In the genomic region with DNA sequence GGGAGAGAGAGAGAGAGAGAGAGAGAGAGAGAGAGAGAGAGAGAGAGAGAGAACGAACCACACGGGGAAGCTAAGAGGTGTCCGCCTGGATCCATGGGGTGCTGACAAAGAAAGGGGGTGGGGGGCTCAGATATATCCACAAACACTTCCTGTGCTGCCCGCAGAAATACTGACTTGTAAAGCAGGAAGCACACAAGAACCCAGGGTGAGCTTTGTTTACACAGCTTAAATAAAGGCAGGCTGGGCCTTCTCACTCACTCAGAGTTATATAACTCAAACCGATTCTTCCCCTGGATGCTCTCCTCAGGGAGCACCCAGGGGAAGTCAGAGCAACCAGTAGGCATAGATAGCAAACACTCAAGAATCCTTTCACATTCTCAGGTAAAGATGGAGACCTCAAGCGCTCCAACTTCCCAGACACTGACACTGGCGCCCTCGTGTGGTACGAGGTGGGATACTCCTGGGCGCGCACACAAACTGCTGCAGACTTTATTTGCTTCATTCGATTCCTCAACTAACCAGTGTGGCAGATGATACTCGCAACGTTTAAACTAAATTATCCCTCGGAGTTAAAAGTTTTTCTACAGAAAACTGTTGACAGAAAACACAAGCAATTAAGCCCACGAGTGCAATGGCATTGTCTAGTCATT, we compare ENCODE assay signal across 7 mouse cellular contexts. TPM values are rescaled to one million over a fixed set of nuclear protein-coding genes. Genes with fewer than 3 reads are reported as not detected.
DNase-seq lines count a peak whose midpoint lies in the region; ATAC-seq and TF ChIP-seq lines count a peak whose summit lies in the region.

No protein-coding gene starts in this region.

- no peaks in the 10 kb centered on the region for H3K36me3 ChIP-seq in intestine, embryonic 14.5 days (ENCODE audit: control insufficient read depth, insufficient read depth, low read length)
- no peaks in the 10 kb centered on the region for H3K36me3 ChIP-seq in midbrain, embryonic 10.5 days
- H3K36me3 ChIP-seq in spleen, adult 2 months (ENCODE audit: control insufficient read depth, insufficient read depth, low read length) = no peaks in the 10 kb centered on the region

- intact Hi-C loops in left cerebral cortex, postnatal 14 days (cut with DNase I) = loop anchor here (1.0 kb wide), 1 partner anchor 86 kb away; no protein-coding TSS in a partner anchor

- ATAC-seq in intestine, embryonic 14.5 days (replicated peaks; ENCODE audit: low FRiP score, low TSS enrichment, low read depth) = peak; percentile 58; the same call in 1 of the 2 replicates

- no peak overlapping the region for H3K27ac ChIP-seq in intestine, embryonic 14.5 days (ENCODE audit: low read depth)
- no peak overlapping the region for H3K27ac ChIP-seq in midbrain, embryonic 10.5 days (replicated peaks)
- H3K27ac ChIP-seq in spleen, adult 2 months (ENCODE audit: insufficient read depth, low read length) = no peak overlapping the region

- peak overlapping the region; percentile 20; the same call in 1 of the 2 replicates for H3K4me2 ChIP-seq in intestine, embryonic 14.5 days (ENCODE audit: low read length)

- no peak overlapping the region; the same call in 1 of the 2 replicates for H3K4me3 ChIP-seq in intestine, embryonic 14.5 days (ENCODE audit: low read depth, low read length)
- H3K4me3 ChIP-seq in midbrain, embryonic 10.5 days = no peak overlapping the region
- no peak overlapping the region for H3K4me3 ChIP-seq in spleen, adult 2 months (ENCODE audit: extremely low read depth, insufficient read depth, insufficient read length)

- no peak for TF ChIP-seq POLR2A in spleen, adult 2 months (IDR thresholded peaks at IDR 0.05; ENCODE audit: low read depth, low read length)

- no peaks in the 10 kb centered on the region for H3K4me1 ChIP-seq in intestine, embryonic 14.5 days (replicated peaks; ENCODE audit: control insufficient read depth, insufficient read depth, low read length)
- H3K4me1 ChIP-seq in midbrain, embryonic 10.5 days = no peaks in the 10 kb centered on the region
- H3K4me1 ChIP-seq in spleen, adult 2 months (ENCODE audit: control insufficient read depth, insufficient read depth, insufficient read length) = no peaks in the 10 kb centered on the region

- no peak overlapping the region for H3K9ac ChIP-seq in intestine, embryonic 14.5 days (ENCODE audit: low read length)

- H3K27me3 ChIP-seq in intestine, embryonic 14.5 days (replicated peaks; ENCODE audit: control insufficient read depth, insufficient read depth, low read length) = no peaks in the 10 kb centered on the region
- H3K27me3 ChIP-seq in midbrain, embryonic 10.5 days (ENCODE audit: low read depth, poor library complexity, severe bottlenecking) = no peaks in the 10 kb centered on the region
- no peaks in the 10 kb centered on the region for H3K27me3 ChIP-seq in spleen, adult 2 months (ENCODE audit: control insufficient read depth, insufficient read depth, low read length)

- WGBS in intestine, embryonic 14.5 days = 29% methylated on average over 16 of the region's 16 CpGs
- WGBS in midbrain, embryonic 10.5 days = 35% methylated on average over 16 of the region's 16 CpGs
- 9% methylated on average over 16 of the region's 16 CpGs for whole genome bisulfite sequencing in spleen, adult 2 months

- 0 out of 2 replicates have a peak, but pooled peaks cover 4% of the 10 kb centered on the region for H3K9me3 ChIP-seq in intestine, embryonic 14.5 days (ENCODE audit: control insufficient read depth, low read length)
- H3K9me3 ChIP-seq in midbrain, embryonic 10.5 days (replicated peaks) = no peaks in the 10 kb centered on the region

- peak; percentile 33 for DNase-seq in WW6 (ENCODE audit: low read depth, low spot score)
- peak; percentile 42 to 68 for DNase-seq in cerebellum, postnatal 25 days
- DNase-seq in gastrocnemius, adult 18-20 months (ENCODE audit: low spot score) = peak; percentile 51
- DNase-seq in intestine, embryonic 14.5 days (ENCODE audit: low spot score) = peak; percentile 94
- DNase-seq in left cerebral cortex, postnatal 14 days (ENCODE audit: low spot score in 2 of 2) = peak; percentile 73 to 83
- DNase-seq in midbrain, embryonic 10.5 days (ENCODE audit: low spot score) = peak; percentile 70
- DNase-seq in spleen, adult 2 months (ENCODE audit: low read depth in 1 of 2, low spot score in 2 of 2) = peak; percentile 70 to 85

- peak; percentile 81; the same call in 1 of the 2 replicates for TF ChIP-seq CTCF in spleen, adult 2 months (IDR thresholded peaks at IDR 0.05; ENCODE audit: extremely low read depth, insufficient read depth, insufficient read length, insufficient replicate concordance)

RNA-seq across cellular contexts. Expression of gene Zp3r, which starts 4.5 kb away (rescaled TPM):
- not detected for total RNA-seq in gastrocnemius, adult 18-20 months (2021)
- 0.09 and 0.12 TPM in 2 replicates for polyA plus RNA-seq in intestine, embryonic 14.5 days (2014; fragmentation: Nextera tagmentation; extraction: Ambion mirVana)
- total RNA-seq in left cerebral cortex, postnatal 14 days (2021) = not detected
- polyA plus RNA-seq in midbrain, embryonic 10.5 days (2016; fragmentation: Nextera tagmentation; extraction: Ambion mirVana) = not detected in 2 replicates
- polyA plus RNA-seq in spleen, adult 2 months (2012; rRNA removed) = not detected in 2 replicates

RNA-seq across cellular contexts. Expression of gene C4bp, which starts 27.5 kb away (rescaled TPM):
- under 1 TPM in 1 of 2 experiments, not detected in 1; 0.19 TPM for total RNA-seq in gastrocnemius, adult 18-20 months (2021)
- 2.2 and 3.5 TPM in 2 replicates for polyA plus RNA-seq in intestine, embryonic 14.5 days (2014; fragmentation: Nextera tagmentation; extraction: Ambion mirVana)
- total RNA-seq in left cerebral cortex, postnatal 14 days (2021) = not detected
- 0.14 TPM in 1 of 2 replicates, not detected in the other for polyA plus RNA-seq in midbrain, embryonic 10.5 days (2016; fragmentation: Nextera tagmentation; extraction: Ambion mirVana)
- not detected in 2 replicates for polyA plus RNA-seq in spleen, adult 2 months (2012; rRNA removed)

Comparison
In these comparisons a context has a peak if more than half of its experiments do, and no peak if none do; other contexts are left out.
1. DNase-seq: peak in every context shown above with its lines; median percentile 94 in intestine, embryonic 14.5 days; 78 in left cerebral cortex, postnatal 14 days; 78 in spleen, adult 2 months; 70 in midbrain, embryonic 10.5 days; 55 in cerebellum, postnatal 25 days; 51 in gastrocnemius, adult 18-20 months; 33 in WW6.